Mouse (Mus musculus): ENCODE results near the gene Creld2.
"Not testable (repeated sequence)": the region's sequence is repeated elsewhere in the genome, so short reads cannot be mapped to it uniquely, and the experiment has no call there.

The Creld2 gene

DNA sequence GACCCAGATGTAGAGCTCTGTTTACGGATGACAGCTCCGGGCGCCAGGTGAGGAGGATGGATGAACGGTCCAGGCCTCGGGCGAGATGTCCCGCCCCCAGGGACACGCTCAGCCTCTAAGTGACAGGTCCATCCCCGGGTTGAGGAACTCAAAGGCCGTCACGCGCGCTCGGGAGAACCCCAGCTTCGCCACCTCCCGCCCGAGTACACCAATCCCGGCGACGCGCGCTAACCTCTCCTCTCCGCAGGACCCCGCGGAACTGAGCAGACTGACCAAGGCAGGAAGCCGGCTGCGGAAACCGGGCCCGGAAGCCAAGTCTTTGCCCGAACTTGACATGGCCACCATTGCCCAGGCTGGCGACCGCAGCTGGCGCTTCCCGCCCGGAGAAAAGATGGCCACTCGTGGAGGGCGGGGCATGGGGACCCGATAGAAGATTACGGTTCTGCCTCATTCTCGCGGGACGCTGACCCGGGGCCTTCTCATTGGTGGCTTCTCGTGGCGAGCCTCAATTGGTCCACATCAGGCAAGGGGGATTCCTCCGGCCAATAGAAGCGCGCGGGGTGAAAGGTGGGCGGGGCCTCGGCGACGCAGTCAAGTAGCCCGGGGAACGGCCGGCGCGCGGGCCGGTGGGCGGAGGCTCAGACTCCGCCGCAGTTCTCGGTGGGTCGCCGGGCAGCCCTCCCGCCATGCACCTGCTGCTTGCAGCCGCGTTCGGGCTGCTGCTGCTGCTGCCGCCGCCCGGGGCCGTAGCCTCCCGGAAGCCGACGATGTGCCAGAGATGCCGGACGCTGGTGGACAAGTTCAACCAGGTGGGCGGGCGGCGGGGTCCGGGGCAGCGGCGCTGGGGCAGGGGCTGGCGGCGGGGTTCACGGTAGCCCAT lies at the start of gene Creld2, which contains the start of gene Alg12:
Gene Creld2, plus strand, starts transcription at position 621 of the 880 bp plus-strand sequence.
Gene Alg12, minus strand, starts transcription at position 293 of the 880 bp plus-strand sequence.
- DNase-seq (ENCODE audit: low spot score in 2 of 2), result peak; percentile 99 to 100

DNA sequence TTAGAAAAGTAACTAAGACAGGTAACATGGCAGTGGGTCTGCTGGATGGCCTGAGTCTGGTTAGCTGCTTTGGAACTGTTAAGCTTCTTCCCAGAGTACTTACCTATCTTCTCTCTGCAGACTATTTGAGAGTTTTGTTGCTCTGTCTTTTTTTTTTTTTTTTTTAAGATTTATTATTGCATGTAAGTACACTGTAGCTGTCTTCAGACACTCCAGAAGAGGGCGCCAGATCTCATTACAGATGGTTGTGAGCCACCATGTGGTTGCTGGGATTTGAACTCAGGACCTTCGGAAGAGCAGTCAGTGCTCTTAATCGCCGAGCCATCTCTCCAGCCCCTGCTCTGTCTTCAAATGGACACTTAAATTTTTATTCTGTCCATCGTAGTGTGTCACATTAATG lies 44.8 kb upstream of the Creld2 start:
- DNase-seq (ENCODE audit: low spot score in 2 of 2), result not testable (repeated sequence)

DNA sequence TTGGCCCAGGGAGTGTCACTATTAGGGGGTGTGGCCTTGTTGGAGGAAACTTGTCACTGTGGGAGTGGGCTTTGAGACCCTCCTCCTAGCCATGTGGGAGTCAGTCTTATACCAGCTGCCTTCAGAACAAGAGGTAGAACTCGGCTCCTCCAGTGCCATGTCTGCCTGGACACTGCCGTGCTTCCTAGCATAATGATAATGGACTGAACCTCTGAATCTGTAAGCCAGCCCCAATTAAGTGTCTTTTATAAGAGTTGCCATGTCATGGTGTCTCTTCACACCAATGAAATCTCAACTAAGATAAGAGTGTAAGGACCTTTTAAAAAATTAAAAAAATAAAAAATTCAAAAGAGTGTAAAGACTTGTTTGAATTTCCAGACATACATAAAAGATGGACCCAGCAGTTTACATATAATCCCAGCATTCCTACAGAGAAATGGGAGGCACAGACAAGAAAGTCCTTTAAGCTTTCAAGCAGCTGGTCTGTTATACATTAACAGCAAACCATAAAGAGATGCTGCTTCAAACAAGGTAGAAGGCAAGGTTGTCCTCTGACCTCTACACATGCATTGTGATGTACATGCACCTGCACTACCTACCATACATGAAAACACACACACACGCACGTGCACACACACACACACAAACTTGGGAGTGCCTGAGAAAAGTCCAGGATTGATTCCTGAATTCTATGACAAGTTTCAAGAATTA lies 27.2 kb upstream of the Creld2 start:
- no peak for DNase-seq (ENCODE audit: low spot score in 2 of 2)

DNA sequence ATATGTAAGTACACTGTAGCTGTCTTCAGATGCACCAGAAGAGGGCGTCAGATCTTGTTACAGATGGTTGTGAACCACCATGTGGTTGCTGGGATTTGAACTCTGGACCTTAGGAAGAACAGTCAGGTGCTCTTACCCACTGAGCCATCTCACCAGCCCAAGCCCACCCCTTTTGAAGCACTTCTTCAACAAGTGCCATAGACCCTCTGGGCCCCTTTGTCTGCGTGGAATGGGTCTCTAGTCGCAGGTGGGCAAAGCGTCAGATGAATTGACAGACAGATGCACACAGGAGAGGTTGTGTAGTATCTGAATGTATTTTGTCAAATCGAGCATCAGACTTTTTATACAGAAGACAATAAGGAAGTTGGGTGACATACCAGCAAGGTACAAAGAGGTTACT lies 24.7 kb upstream of the Creld2 start:
- not testable (repeated sequence) for DNase-seq (ENCODE audit: low spot score in 2 of 2)

DNA sequence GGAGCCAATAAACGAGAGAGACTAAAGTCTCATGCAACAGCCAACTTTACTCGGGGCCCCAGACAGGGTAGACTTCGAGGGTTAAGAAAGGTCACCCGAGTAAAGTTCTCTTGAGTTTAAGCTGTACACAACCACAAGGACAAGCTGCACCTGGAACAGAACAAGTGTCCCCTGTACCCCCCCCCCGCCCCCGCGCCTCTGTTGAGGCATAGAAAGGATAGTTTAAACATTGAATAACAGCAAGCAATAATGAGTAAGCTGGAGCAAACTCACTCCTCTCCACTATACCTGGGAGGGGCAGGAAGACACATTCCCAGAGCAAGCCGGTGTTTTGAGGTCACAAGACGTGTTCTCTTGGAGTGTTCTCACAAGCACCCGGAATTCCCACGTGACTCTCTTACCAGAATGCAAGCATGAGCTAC lies 19.5 kb upstream of the Creld2 start:
- no peak for DNase-seq (ENCODE audit: low spot score in 2 of 2)

DNA sequence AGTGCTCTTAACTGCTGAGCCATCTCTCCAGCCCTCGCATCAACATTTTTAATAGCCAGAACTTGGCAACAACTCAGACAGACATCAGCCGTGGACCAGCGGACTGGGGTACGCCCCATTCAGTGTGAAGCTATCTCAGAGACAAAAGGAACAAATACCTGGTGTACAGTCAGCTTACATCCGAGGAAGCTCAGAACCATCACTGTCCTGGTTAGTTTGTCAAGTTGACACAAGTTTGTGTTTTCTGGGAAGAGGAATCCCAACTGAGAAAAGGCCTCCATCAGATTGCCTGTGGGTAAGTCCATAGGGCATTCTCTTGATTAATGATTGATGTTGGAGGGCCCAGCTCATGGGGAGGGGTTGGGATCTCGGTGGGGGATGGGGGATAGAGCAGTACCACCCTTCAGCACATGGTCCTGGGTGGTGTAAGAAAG lies 18.5 kb upstream of the Creld2 start:
- DNase-seq (ENCODE audit: low spot score in 2 of 2), result no peak

DNA sequence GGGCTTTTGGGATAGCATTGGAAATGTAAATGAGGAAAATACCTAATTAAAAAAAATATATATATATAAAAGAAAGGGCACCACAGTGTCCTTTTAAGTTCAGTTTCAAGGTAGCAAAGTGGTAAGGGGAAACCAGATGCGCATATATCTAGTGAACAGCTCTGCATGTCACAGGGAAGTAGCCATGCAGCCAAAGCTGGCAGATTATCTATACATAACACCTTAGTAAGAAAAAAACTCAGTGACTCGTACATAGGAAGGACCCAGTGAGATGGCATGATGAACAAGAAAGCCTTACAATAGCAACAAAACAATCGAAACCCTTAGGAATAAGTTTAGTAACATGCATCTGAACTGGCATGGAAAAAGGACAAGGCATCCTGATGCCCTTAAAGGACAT lies 17.5 kb upstream of the Creld2 start:
- no peak for DNase-seq (ENCODE audit: low spot score in 2 of 2)

DNA sequence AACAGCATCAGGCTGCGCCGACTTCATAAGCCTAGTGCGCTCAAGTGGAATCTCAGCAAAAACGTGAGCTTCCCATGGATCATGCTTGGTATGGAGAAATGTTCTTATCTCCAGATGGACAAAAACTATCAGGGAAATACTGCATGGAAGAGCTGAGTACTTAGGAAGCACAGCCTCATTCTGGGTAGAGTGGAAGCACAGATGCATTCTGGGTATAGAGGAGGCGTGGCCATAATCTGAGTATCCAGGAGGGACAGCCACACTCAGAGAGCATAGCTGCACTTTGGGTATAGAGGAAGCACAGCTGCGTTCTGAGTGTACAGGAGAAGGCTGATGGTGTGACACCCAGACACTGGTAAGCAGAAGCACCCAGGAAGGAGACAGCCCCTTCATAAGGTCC lies 17.1 kb upstream of the Creld2 start:
- no peak for DNase-seq (ENCODE audit: low spot score in 2 of 2)

DNA sequence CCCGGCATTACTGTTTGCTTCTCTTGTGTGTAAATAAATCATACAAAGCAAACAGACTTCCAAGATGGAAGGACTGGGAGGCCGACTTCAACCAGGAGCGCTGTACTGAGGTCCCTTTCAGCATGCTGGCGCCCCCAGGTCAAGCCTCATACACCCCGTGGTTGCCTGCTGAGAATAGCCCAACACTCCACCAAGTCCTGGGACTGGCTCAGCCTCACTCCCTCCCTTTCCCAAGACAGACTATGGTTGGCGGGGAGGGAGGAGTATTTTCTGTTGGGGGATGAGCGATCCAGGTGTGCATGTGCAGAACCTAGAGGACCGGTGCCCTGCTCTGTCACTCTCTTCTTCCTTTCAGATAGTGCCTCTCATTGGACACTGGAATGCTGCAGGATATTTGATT lies 11.3 kb upstream of the Creld2 start:
- DNase-seq (ENCODE audit: low spot score in 2 of 2), result no peak

DNA sequence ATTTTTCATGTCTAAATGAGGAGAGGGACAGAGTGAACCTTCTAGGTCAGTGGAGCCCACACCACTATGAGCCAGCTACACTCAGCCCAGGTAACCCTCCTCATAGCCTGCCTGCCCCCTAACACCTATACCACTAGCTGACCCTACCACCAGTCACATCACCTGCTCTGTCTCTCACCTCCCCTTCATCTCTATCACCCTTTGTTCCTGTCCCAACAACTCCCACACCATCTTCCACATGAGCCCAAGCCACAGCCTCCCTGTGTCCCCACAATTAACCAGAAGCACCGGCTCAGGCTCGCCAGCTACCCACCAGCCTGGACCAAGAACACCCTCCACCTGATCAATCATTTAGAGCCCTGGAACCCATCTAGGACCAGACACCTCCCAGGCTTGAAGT lies 9.1 kb upstream of the Creld2 start:
- no peak for DNase-seq (ENCODE audit: low spot score in 2 of 2)

DNA sequence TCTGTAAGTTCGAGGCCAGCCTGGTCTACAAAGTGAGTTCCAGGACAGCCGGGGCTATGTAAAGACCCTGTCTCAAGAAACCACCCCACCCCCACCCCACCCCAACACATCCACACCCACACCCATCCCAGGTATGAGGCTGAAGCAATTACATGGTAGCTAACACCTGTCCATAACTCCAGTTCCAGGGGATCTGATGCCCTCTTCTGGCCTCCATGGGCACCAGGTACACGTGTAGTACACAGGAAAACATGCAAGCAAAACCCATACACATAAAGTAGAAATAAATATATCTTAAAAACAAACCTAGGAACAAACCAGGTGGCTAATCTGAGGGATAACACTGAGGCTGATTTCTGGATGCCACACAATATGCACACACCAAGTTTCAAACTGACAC lies 6.2 kb upstream of the Creld2 start:
- DNase-seq (ENCODE audit: low spot score in 2 of 2), result no peak

DNA sequence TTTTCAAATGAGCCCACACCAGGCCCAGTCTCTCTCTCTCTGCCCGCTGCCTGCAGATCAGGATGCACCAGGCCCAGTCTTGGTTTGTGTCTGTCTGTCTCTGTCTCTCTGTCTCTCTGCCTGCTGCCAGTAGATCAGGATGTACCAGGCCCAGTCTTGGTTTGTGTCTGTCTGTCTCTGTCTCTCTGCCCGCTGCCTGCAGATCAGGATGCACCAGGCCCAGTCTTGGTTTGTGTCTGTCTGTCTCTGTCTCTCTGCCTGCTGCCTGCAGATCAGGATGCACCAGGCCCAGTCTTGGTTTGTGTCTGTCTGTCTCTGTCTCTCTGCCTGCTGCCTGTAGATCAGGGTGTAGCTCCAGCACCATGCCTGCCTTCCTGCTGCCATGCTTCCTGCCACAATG lies 5.6 kb upstream of the Creld2 start:
- DNase-seq (ENCODE audit: low spot score in 2 of 2), result not testable (repeated sequence)

DNA sequence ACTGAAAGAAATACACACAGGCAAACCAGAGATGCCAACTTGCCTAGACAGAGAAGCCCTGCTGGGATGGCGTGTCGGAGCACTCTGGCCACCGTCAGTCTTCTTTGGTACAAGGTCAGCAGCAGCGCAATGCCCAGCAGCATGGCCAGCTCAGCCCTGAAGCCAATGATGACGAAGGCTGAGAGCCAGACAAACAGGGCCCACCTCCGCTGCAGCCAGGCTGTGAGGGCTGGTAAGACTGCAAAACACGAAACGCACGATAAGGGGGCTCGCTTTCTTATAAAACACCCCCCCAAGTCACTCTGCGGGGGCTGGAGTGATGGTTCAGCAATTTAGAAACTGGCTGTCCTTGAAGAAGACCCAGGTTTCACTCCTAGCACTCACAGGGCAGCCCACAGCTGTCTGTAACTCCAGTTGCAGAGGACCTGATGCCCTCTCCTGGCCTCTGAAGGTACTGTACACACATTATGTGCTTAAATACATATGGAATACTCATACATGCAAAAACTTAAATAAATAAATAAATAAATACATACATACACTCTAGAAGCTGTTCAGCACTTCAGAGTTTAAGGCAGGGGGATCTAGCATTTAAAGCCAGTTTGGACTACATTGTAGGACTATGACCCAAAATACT lies 4.9 kb upstream of the Creld2 start:
- no peak for DNase-seq (ENCODE audit: low spot score in 2 of 2)

DNA sequence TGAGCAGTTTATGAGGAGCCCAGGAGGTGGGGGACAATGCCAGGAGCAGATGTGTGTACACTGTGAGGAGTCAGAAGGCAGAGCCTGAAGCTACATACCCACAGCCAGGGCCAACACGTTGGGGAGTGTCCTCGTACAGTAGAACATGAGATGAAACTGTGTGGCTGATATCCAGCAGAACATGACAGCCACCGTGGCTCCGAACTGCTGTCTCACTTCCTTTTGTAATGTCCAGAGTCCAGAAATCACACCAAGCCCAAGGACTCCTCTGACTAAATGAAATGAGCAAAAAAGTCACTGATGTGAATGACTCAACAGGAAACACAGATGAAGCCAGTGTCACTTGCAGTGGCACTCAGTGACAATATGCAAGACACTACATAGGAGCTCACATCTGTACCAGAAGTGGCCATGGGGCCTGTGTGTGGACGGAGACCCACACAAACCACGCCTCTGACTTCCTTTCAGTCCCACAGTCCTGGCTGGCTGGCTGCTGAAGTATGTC lies 4.2 kb upstream of the Creld2 start:
- no peak for DNase-seq (ENCODE audit: low spot score in 2 of 2)

DNA sequence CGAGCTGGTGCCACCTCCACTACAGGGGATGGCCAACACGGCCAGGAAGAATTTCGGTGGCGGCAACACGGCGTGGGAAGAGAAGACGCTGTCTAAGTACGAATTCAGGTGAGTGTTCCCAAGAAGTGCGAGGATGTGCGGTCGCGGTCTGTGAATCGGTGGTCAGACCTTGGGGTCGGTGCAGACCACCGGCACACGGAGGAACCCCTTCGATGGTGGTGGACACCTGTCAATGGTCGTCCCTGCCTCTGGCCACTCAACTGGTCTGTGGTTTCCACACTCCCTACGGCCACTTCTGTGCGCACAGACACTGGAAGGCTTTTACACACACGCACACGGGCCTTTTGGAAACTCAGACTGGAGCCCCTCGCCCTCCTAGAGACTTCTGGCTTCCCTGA lies 459 bp downstream of the Creld2 start:
- DNase-seq (ENCODE audit: low spot score in 2 of 2), result no peak

DNA sequence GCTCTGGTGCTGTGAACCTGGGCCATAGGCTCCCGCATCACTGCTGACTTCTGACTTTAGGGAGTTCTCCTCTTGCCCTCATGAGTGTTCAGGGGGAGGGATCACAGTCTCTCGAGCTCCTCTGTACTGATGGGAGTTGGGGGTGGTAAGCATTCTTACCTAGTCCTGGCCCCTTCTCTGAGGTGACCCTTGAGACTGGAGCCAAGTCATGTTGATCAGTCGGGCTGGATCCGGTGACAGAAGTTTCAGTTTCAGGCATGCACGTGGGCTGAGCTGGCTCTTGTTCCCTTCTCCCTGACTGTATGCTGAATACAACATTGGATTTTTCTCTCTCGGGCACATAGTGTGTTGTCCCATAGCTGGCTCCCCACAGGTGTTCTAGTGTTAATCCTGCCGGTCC lies 2.0 kb downstream of the Creld2 start:
- DNase-seq (ENCODE audit: low spot score in 2 of 2), result no peak

DNA sequence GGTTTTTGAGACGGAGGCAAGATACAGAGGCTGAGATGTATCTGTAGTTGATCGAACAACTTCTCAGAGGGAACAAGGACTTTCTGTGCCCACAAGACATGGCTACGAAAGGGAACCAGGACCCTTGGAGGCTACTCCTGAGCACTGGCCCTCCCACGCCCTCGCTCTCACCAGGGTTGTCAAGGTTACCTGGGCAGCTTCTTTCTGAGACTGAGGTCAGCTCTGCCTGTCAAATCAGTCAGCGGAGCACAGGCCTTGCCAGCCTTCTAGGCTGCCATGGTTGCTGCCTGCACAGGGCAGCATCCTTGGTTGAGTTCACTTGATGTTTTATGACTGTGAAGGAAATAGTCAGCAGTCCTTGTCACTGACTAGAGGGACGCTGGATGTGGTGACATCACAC lies 3.1 kb downstream of the Creld2 start:
- DNase-seq (ENCODE audit: low spot score in 2 of 2), result no peak

DNA sequence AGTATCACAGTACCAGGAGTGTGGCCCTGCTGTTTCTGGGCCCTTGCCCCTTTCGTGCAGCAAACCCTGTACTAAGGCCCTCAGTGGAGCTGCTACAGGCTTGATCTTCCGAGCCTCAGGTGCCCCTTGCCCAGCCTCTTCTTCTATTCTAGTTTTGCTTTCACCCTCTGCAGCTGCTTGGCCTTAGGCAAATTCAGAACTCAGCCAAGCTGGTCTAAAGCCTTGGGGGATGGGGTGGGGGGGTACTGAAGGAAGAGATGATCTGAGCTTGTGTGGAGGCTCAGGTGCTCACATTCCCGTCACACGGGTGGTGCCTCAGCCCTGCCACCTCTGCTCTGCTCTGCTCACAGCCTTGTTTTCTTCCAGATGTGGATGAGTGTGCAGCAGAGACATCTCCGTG lies 3.9 kb downstream of the Creld2 start:
- DNase-seq (ENCODE audit: low spot score in 2 of 2), result no peak

DNA sequence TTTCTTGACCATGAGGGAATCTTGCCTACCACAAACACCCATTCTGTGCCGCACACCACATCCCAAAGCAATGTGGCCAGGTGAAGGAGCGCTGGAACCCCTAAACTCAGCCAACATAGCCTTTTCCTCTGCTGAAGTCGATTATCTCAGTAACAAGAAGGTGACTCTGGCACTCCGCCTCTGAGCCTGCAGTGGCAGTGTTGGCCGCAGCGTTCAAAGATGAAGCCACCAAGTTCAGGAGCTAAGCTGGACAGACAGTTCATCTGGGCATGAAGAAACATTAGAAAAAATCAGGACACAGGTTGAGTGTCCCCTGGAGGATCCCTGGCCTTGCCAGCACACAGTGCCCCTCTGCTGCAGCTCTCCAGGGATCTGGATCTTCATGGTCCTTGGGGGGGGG lies 8.0 kb downstream of the Creld2 start:
- DNase-seq (ENCODE audit: low spot score in 2 of 2), result no peak

DNA sequence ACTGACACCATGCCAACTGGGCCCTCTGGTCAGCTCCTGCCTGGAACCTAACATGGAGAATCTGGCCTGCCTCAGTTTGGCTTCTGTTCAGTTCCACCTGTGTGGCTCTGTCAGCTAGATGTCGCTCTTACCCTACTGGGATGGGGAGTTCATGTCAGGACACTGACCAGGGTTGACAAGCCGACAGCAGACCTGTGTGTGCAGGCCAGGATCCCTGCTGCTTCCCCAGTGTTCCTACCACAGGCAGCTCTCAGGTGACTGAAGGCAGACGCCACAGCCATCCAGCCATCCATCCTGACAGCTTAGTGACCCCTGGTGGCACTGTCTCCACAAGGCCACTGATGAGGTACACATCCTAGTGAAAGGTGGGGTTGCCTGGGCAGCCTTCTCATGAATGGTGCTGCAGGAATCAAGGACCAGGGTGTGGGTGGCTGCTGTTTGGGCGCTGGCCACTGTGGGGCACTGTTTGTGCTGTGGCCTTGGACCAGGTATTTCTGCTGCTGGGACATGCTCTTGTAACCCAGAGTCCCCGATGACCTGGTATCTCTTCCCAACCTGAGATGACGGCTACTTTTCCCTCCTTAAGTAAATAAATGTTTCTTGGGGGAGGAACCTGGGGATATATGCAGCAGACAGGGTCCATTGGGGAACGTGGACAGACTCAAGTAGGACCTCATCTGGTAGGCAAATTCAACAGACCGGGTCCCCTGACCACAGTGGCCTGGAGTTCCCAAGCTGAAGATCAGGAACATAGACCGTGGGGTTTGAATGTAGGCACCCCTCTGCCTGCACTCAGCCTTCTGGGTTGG lies 8.7 kb downstream of the Creld2 start:
- DNase-seq (ENCODE audit: low spot score in 2 of 2), result peak in 1 of 2 experiments; percentile 51

Measured in left cerebral cortex, adult 9 months (tissue).